Mouse (Mus musculus) neural tube, embryonic 11.5 days (tissue): ENCODE results near the gene Tmeff2. TPM values are rescaled to one million over a fixed set of nuclear protein-coding genes. Genes with fewer than 3 reads are reported as not detected.

Source experiments
- ATAC-seq: fragments of 200-750 bp; cut with Nextera tagmentation; 2 replicates; pipeline ENCODE4 v1.8.0; 2017; ENCODE audit warnings: moderate number of reproducible peaks, mild to moderate bottlenecking, moderate TSS enrichment, moderate library complexity; ENCODE audit not compliant: insufficient read depth, low FRiP score, low TSS enrichment
- DNase-seq: peaks from one replicate; pipeline ENCODE4 v3.0.0-alpha.2; 2015; ENCODE audit warnings: low spot score
- H3K27ac ChIP-seq: fragments of 300-500 bp; sonication (generic); 2 replicates; pipeline ENCODE4 v1.5.1; 2014; ENCODE audit warnings: low read depth, mild to moderate bottlenecking, low read length
- H3K27me3 ChIP-seq: fragments of 300-500 bp; sonication (generic); 2 replicates; pipeline ENCODE4 v1.6.1; 2014; ENCODE audit warnings: mild to moderate bottlenecking, low read length, mixed read lengths; ENCODE audit not compliant: control insufficient read depth, insufficient read depth
- H3K36me3 ChIP-seq: fragments of 300-500 bp; sonication (generic); 2 replicates; pipeline ENCODE4 v1.6.1; 2014; ENCODE audit warnings: mild to moderate bottlenecking, low read length, moderate library complexity, mixed read lengths; ENCODE audit not compliant: control insufficient read depth, insufficient read depth
- H3K4me1 ChIP-seq: fragments of 300-500 bp; sonication (generic); 2 replicates; pipeline ENCODE4 v1.6.1; 2014; ENCODE audit warnings: low read length, mixed read lengths; ENCODE audit not compliant: control insufficient read depth, insufficient read depth
- H3K4me2 ChIP-seq: fragments of 300-500 bp; sonication (generic); 2 replicates; pipeline ENCODE4 v1.6.1; 2014; ENCODE audit warnings: low read depth, mild to moderate bottlenecking, moderate library complexity
- H3K4me3 ChIP-seq: fragments of 300-500 bp; sonication (generic); 2 replicates; pipeline ENCODE4 v1.5.1; 2014; ENCODE audit warnings: low read depth, low read length
- H3K9ac ChIP-seq: fragments of 300-500 bp; sonication (generic); 2 replicates; pipeline ENCODE4 v1.6.1; 2014; ENCODE audit warnings: mild to moderate bottlenecking, low read length
- H3K9me3 ChIP-seq: fragments of 300-500 bp; sonication (generic); 2 replicates; pipeline ENCODE4 v1.6.1; 2016; ENCODE audit warnings: low read length; ENCODE audit not compliant: control insufficient read depth
- WGBS: fragments of 180-500 bp; shearing (Covaris S2); extraction: QIAGEN DNeasy Blood & Tissue Kit; methylation state at CpG from one replicate; pipeline ENCODE4 v1.1.7; 2014; 5-methylcytosine and 5-hydroxymethylcytosine counted together
- polyA plus RNA-seq: library from polyadenylated mRNA; unstranded; fragments of >200 nt; fragmentation: Nextera tagmentation; extraction: Ambion mirVana; gene quantifications from 2 replicates; pipeline ENCODE4 v1.2.1, GENCODE M21; 2014

The Tmeff2 gene
- polyA plus RNA-seq, 1 experiment from 2014 or later, result 32.9 TPM

DNA sequence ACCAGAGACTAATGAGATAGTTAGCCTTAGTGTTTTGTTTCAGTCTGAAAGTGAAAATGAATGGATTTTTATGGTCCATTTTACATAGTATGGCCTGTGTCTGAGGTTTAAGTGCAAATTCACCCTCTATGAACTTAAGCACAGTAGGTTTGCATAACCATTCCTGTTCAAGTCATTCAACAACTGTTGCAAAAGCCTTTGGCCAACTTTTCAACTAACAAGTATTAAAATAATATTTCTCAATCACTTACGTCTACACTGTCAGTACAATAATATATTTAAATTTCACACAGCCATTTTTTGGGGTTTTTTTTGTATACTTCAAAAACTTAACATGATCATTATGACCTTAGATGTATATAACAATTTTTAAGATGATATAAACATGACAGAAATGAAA, 240.9 kb downstream of the Tmeff2 start:
- Histone ChIP-seq H3K4me3 (no peak overlapping the region), H3K9ac (no peak overlapping the region), H3K27me3 (no peaks in the 10 kb centered on the region), H3K27ac (no peak overlapping the region), H3K36me3 (no peaks in the 10 kb centered on the region), H3K9me3 (no peaks in the 10 kb centered on the region), H3K4me1 (no peaks in the 10 kb centered on the region), H3K4me2 (no peak overlapping the region)
- ATAC-seq (no peak), DNase-seq (no peak)
- 90% methylated on average over 1 of the region's 1 CpGs for WGBS

DNA sequence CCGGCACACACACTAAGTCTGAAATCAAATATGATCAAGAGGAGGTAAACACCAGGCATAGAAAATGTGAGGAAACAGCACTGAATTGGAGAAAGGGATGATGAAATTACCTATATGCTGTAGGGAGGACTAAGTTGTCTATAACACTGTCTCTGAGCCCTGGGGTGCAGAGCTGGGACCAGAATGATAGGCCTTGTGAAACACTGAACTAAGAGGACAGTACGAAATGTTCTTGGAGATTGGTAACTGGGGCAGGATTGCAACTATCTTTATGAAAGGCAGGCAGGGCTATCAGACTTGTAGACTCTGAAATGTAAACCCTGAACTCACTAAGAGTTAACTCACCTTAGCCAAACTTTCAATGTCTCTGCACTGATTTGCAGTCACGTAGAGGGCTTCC, 242.3 kb downstream of the Tmeff2 start:
- Histone ChIP-seq H3K9ac (no peak overlapping the region), H3K4me2 (no peak overlapping the region), H3K27ac (no peak overlapping the region), H3K36me3 (no peaks in the 10 kb centered on the region), H3K4me3 (no peak overlapping the region), H3K9me3 (no peaks in the 10 kb centered on the region), H3K27me3 (no peaks in the 10 kb centered on the region), H3K4me1 (no peaks in the 10 kb centered on the region)
- DNase-seq, result no peak
- 90% methylated on average over 3 of the region's 3 CpGs for WGBS
- ATAC-seq, result no peak

DNA sequence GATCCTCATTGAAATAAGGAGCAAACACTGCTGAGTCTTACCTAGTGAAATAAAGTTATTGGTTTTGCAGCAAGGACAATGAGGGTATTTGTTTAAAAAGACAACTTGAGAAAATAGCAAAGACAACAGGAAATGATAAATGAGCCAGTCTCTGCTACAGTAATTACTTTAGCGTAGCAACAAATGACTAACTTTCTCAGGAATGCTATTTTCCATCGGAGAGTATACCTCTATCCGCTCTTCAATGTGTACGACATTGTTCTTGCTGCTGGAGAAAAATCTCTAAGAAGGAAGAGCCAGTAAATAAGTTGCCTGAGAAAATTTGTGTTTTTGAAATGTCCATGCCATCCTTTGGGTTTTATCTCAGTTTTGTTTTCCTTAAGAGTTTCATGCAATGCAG, 245.2 kb downstream of the Tmeff2 start:
- H3K36me3 ChIP-seq, result no peaks in the 10 kb centered on the region
- no peaks in the 10 kb centered on the region for H3K9me3 ChIP-seq
- DNase-seq (no peak), ATAC-seq (no peak)
- H3K4me1 ChIP-seq, result peaks cover 3% of the 10 kb centered on the region; the same call in 1 of the 2 replicates
- no peak overlapping the region for H3K4me3 ChIP-seq
- WGBS, result 72% methylated on average over 4 of the region's 4 CpGs
- no peak overlapping the region for H3K9ac ChIP-seq
- no peak overlapping the region for H3K4me2 ChIP-seq
- H3K27ac ChIP-seq, result no peak overlapping the region
- no peaks in the 10 kb centered on the region for H3K27me3 ChIP-seq

DNA sequence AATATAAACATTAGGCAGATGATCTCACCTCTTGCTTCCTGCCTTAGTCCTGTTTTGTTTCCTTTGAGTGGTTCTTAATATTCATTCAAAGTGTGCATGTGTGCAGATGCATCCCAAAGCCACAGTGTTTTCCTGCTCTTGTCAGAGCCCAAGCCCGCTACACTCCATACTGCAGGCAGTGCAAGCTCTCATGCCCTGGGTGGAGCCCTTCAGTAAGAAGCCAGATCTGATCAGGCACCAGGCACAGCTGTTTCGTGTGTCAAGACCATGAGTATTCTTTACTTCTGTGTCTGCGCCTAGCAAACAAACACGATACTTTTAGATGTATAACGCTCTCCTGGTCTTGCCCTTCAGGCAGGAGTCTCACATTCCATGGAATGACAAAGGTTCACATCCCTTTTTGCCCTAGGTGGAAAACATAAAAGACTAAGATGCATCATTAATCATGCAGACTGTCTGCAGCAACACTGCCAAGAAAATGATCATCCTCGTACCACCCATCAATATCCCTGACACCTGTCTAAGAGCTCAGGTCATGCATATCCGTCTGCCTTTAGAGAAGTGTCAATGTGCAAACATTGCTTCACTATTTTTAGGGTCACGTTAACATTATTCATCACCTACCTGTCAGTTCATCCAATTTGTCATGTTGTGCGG, 248.2 kb downstream of the Tmeff2 start:
- peak; percentile 58; the same call in 1 of the 2 replicates for ATAC-seq
- 50% methylated on average over 9 of the region's 9 CpGs for WGBS

DNA sequence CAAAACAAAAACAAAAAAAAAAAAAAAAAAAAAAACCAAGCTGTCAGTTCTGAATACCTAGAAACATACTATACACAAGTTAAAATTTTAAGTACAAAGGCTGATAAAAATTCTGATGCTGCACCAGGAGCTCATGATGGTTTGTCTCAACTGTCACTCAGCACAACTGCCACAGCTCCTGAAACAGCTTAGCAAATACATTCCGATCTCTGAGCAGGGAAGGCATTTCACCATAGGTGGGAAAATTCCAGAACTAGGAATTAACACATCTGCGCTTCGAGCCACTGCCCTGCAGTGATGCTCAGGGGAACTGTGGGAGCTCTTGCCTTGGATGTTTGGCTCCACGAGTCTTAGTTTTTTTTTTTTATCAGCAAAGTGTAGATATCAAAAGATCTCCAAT, 249.0 kb downstream of the Tmeff2 start:
- H3K27me3 ChIP-seq, result no peaks in the 10 kb centered on the region
- no peak overlapping the region for H3K27ac ChIP-seq
- no peak overlapping the region for H3K4me2 ChIP-seq
- no peak overlapping the region for H3K9ac ChIP-seq
- H3K4me3 ChIP-seq, result no peak overlapping the region
- no peaks in the 10 kb centered on the region for H3K9me3 ChIP-seq
- H3K36me3 ChIP-seq, result no peaks in the 10 kb centered on the region
- WGBS, result 53% methylated on average over 4 of the region's 4 CpGs
- no peak for ATAC-seq
- DNase-seq, result no peak
- H3K4me1 ChIP-seq, result peaks cover 3% of the 10 kb centered on the region; the same call in 1 of the 2 replicates

More for the DNA sequence above, 248.2 kb downstream of the Tmeff2 start:
- peak; percentile 31 for DNase-seq
- H3K27ac ChIP-seq, result peak overlapping the region; percentile 44; the same call in 1 of the 2 replicates
- no peak overlapping the region for H3K4me3 ChIP-seq
- H3K27me3 ChIP-seq, result no peaks in the 10 kb centered on the region
- no peak overlapping the region for H3K4me2 ChIP-seq
- no peak overlapping the region for H3K9ac ChIP-seq
- peaks cover 3% of the 10 kb centered on the region; the same call in 1 of the 2 replicates for H3K4me1 ChIP-seq
- no peaks in the 10 kb centered on the region for H3K9me3 ChIP-seq
- H3K36me3 ChIP-seq, result no peaks in the 10 kb centered on the region

DNA sequence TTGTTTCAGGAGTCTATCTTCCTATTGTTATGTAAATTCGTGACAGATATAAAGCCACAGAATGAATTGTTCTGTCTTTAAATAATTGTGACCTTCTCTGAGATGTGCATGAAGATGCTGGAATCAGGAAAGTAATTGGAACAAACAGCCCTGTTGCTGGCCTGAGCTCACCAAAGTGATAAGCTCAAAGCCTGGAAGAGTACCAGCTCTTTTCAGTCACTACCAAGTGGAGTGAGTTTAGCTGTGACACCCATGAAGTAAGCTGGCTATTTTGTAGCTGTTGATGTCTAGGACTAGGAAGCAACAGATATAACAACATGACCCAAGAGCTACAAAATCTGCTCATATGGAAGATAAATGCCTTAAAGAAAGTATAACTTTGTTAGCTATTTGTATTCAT, 249.4 kb downstream of the Tmeff2 start:
- H3K27ac ChIP-seq, result no peak overlapping the region
- H3K9ac ChIP-seq, result no peak overlapping the region
- no peaks in the 10 kb centered on the region for H3K27me3 ChIP-seq
- DNase-seq (no peak), ATAC-seq (no peak)
- H3K4me3 ChIP-seq, result no peak overlapping the region
- no peak overlapping the region for H3K4me2 ChIP-seq
- H3K36me3 ChIP-seq, result no peaks in the 10 kb centered on the region
- WGBS, result 84% methylated on average over 1 of the region's 1 CpGs
- H3K9me3 ChIP-seq, result no peaks in the 10 kb centered on the region
- H3K4me1 ChIP-seq, result peaks cover 3% of the 10 kb centered on the region; the same call in 1 of the 2 replicates

DNA sequence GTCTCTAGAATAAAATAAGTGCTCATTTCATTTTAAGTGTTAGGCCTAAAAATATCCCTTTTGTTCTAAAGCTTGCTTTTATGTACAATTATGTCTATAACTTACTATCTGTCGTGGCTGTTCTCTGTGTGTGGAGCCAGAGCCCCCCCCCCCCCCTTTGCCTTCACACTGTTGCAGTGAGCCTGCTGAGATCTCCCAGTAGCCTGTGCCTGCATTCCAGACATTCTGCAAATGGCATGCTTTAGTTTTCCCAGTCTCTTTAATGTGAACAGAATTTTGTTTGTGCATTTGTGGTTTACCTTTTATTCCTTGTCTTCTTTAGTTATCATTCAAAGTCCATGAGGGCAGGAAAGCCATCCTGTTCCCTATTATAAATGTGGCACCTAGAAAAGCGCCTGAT, 251.6 kb downstream of the Tmeff2 start:
- Histone ChIP-seq H3K27me3 (no peaks in the 10 kb centered on the region), H3K9ac (no peak overlapping the region), H3K4me3 (no peak overlapping the region), H3K4me2 (no peak overlapping the region), H3K4me1 (peaks cover 3% of the 10 kb centered on the region; the same call in 1 of the 2 replicates), H3K27ac (no peak overlapping the region), H3K36me3 (no peaks in the 10 kb centered on the region), H3K9me3 (no peaks in the 10 kb centered on the region)
- 47% methylated on average over 2 of the region's 2 CpGs for whole genome bisulfite sequencing
- ATAC-seq (no peak), DNase-seq (no peak)

DNA sequence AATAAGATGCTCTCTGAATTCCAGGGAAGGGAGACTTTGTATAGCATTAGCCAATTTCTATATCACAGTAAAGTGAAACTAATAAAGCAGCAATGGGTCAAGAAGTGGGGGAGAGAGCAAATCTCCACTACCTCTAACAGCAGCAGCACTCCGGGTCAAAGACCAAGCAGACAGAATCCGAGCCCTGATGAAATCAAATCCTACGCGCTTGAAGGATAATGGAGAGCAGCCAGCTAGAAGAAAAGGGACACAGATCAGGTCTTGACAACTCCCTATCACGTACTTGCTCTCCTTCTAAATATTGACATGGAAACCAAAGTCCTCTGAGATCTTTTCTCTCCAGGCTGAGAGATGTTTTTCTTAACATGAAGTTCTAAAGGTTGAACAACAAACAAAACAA, 252.4 kb downstream of the Tmeff2 start:
- no peak overlapping the region for H3K4me3 ChIP-seq
- H3K27me3 ChIP-seq, result no peaks in the 10 kb centered on the region
- H3K27ac ChIP-seq, result no peak overlapping the region
- no peaks in the 10 kb centered on the region for H3K36me3 ChIP-seq
- ATAC-seq (no peak), DNase-seq (no peak)
- peaks cover 3% of the 10 kb centered on the region; the same call in 1 of the 2 replicates for H3K4me1 ChIP-seq
- no peaks in the 10 kb centered on the region for H3K9me3 ChIP-seq
- no peak overlapping the region for H3K4me2 ChIP-seq
- 40% methylated on average over 5 of the region's 5 CpGs for WGBS
- H3K9ac ChIP-seq, result no peak overlapping the region

DNA sequence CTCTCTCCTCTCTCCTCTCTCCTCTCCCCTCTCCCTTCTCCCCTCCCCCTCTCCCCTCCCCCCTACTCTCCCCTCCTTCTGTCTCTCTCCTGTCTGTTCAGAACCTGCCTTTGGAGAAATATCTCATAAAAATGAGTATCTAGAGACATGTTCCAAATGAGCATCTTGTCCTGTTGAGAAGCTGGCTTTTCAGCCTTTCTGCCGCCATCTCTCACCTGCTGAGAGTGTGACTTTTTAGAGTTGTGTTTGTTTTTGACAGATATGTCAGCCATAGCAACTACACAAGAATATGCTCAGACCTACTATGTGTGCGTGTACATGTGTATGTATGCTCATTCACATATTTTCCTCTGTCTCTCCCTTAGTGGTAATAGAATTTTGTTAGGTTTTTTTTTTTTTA, 283.8 kb downstream of the Tmeff2 start:
- no peak for ATAC-seq
- Histone ChIP-seq H3K27ac (no peak overlapping the region), H3K9me3 (no peaks in the 10 kb centered on the region), H3K27me3 (no peaks in the 10 kb centered on the region), H3K4me1 (no peaks in the 10 kb centered on the region), H3K4me2 (no peak overlapping the region), H3K9ac (no peak overlapping the region), H3K36me3 (no peaks in the 10 kb centered on the region), H3K4me3 (no peak overlapping the region)
- no peak for DNase-seq
- 90% methylated on average over 2 of the region's 2 CpGs for WGBS
